Mouse (Mus musculus) c-Kit-positive CD71-positive TER-119-positive erythroid progenitor cells, embryonic 14.5 days (primary cell): ENCODE data around the gene Bcat2.

Experiments used
- DNase-seq: peaks from one replicate; pipeline ENCODE4 v3.0.0-alpha.2; 2013; ENCODE audit warnings: low spot score

Gene Bcat2

GRCm38 (mm10) chr7:45626571-45627076, 56.7 kb downstream of the Bcat2 start:
- no peak for DNase-seq

DNA sequence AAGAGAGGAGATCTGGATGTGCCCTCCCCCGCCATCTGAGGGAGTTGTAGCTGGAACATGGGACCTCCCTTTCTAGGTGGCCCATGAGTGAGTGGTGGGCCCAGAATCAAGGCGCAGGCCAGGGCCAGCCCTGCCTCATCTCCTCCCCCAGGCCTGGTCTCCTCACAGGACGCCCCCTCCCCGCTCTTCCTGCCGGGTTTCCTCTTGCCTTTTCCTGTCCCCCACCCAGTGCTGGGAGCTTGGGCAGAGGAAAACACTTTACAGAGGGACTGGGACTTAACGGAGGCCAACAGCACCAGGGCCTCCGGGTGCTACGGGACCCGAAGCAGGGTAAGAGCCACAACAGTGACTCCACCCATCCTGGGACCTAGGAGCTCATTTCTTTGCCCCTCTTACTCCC, 57.3 kb downstream of the Bcat2 start, which contains the start of gene Rasip1:
Gene Rasip1, plus strand, starts transcription at position 228 of the 400 bp plus-strand sequence.
- no peak for DNase-seq

DNA sequence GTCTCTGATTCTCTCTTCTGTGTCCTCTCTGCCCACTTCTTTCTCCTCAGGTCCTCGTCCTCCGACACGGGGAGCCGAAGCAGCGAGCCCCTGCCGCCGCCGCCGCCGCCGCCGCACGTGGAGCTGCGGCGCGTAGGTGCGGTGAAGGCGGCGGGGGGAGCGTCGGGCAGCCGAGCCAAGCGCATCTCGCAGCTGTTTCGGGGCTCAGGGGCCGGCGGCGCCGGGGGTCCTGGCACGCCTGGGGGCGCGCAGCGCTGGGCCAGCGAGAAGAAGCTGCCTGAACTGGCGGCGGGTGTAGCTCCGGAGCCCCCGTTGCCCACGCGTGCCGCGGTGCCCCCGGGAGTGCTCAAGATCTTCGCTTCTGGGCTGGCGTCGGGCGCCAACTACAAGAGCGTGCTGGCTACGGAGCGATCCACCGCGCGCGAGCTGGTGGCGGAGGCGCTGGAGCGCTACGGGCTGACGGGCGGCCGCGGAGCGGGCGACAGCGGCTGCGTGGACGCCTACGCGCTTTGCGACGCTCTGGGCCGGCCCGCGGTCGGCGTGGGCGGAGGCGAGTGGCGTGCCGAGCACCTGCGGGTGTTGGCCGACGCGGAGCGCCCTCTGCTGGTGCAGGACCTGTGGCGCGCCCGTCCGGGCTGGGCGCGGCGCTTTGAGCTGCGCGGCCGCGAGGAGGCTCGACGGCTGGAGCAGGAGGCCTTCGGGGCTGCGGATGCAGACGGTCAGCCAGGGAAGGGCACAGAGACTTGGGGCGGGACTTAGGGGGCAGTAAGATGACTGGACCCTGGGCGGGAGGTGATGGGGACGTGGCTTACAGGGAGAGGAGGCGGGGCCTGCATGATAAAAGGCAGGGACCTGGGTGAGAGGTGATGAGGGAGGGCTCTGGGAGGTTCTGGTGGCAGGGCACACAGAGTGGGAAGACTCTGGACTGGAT, 58.7 kb downstream of the Bcat2 start:
- DNase-seq = peak; percentile 73

GRCm38 (mm10) chr7:45630064-45630907, 60.3 kb downstream of the Bcat2 start:
- no peak for DNase-seq

DNA sequence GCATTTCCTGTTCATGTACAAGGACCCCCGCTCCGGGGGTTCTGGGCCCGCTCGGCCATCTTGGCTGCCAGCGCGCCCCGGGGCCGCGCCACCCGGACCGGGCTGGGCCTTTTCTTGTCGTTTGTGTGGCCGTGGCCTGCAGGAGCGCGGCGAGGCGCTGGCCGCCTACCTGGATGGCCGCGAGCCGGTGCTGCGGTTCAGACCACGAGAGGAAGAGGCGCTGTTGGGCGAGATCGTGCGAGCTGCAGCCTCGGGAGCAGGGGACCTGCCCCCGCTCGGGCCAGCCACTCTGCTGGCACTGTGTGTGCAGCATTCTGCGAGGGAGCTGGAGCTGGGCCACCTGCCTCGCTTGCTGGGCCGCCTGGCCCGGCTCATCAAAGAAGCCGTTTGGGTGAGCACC, 62.5 kb downstream of the Bcat2 start:
- DNase-seq = no peak

DNA sequence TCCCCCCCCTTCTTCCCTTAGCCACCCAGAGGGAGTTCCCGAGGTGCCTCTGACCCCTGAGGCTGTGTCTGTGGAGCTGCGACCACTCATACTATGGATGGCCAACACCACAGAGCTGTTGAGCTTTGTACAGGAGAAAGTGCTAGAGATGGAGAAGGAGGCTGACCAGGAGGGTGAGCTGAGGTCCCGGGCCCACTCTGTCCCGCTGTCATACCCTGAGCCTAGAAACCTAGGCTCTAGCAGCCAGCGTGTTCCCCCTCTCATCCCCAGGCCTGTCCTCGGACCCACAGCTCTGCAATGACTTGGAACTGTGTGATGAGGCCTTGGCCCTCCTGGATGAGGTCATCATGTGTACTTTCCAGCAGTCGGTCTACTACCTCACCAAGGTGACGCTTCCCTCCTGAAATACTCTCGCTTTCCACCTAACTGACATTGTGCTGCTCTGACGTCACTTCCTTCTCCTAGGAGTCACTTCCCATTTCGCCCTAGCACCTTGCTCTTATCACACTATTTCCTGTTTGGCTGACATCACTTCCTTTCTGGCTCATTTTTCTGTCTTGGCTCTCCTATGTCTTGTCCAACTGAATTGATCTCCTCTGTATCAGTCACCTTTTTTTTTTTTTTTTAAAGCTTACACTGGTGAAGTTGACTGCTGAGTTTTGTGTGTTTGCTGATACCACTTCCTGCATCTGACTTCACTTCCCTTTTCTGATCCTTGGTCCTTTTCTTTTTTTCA, 65.2 kb downstream of the Bcat2 start:
- DNase-seq = no peak

DNA sequence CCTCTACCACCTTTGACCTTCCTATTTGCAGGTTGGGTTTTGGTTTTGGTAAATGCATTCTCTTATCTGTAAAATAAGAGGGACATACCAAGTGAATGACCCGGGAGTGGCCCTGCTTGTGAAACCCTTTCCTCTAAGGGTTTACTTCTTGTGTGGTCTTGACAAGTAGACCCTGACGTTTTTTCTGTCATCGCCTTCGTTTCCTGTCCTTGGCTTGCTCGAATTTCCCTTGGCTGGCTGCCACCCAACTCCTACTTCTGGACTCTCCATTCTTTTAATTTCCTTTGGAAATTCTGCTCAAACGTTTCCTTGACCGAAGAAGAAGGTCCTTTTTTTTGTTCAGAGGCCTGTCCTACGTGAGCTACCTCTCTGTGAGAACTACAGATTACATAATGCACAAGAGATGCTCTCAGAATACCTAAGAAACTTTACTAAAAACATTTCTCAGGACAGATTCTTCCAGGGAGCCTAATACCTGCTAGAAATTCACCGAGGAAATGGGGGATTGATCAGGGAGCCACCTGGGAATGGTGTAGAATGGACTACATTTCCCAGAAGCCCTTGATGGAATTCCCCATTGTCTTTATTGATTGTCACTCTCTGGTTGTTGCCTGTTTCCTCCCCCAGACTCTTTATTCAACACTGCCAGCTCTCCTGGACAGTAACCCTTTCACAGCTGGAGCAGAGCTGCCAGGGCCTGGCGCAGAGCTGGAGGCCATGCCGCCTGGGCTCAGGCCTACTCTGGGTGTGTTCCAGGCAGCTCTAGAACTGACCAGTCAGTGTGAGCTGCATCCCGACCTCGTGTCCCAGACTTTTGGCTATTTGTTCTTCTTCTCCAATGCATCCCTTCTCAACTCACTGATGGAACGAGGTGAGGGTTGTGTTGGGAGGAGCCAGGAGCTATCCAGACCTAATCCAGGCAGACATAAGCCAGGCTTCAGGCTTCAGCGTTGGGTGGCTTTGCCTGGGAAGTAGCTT, 66.0 kb downstream of the Bcat2 start:
- no peak for DNase-seq

- DNase-seq = no peak
Observed at GRCm38 (mm10) chr7:45637710-45638109, 67.8 kb downstream of the Bcat2 start.

GRCm38 (mm10) chr7:45638623-45639401, 68.9 kb downstream of the Bcat2 start:
- DNase-seq = no peak
